Mouse (Mus musculus) lung, postnatal 14 days (tissue): Measurements from ENCODE around the gene Supt6.

Source experiments
- DNase-seq: peaks from one replicate; pipeline ENCODE4 v3.0.0; 2021

The Supt6 gene

DNA sequence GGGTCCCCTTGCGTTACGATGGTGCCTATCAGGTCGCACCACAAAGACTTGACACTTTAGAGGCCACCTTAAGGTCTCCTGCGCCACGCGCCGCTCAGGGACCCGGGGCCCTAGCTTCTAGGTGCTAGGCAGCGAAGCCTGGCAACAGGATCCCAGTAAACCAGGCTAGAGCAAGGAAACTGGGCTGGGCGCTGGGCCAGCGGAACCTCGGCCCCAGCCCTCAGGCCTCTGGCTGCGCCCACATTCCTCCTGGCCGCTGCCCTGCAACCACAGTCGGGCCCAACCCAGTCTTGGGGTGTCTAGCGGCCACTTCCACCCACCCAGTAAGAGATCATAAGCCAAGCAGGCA lies 80.1 kb downstream of the Supt6 start:
- peak; percentile 68 for DNase-seq

DNA sequence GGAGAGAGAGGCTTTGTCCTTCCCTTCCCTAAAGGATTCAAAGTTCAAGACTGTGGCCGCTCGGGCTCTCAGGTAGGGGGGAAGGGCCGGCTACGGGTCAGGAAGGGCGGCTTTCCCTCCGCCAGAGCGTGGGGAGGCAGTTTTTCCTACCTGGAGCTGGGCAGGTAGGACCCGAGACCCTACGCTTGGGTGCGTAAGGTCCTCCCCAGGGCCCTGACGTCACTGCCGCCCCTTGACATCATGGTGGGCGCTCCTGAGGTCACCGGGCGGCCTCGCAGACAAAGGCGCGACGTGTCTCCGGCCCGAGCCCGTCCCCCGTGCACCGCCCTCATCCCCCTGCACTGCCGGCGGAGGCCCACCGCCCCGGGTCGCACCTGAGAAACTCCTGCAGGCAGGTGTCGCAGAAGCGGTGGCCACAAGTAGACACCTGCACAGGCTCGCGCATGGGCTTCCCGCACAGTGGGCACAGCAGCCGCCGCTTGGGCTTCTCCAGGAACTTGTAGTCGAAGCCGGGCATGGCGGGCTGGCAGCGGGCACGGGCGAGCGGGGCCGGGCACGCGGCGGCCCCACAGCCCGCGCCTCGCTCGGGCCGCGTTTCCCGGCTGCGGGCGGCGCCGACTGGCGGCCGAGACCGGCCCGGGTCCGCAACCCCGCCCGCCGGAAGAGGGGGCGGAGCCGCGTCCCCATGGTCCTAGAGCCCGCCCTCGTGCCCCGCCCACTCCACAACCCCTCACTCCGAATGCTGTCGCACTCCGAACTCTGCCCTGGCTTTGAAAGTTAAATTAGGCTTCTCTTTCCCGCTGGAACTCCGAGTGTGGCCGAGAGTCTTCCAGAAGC lies 80.6 kb downstream of the Supt6 start, which contains the start of gene Traf4:
Gene Traf4 (minus strand): TSS at position 666 of the 837 bp plus-strand sequence.
- DNase-seq: peak; percentile 88

DNA sequence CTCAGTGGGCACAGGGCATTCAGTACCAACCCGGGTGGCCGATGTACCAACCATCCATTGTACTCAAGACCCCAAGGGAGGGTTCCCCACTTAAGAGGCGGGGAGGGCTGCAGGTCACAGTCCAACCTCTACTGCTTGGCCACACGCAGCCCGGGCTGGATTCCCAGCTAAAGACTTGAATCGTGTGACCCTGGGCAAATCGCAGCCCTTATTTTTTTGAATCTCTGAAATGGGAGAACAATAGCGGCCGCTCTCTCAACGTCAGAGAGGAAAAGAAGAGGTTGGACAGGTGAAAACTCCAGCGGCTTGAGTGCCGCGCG lies 81.2 kb downstream of the Supt6 start:
- DNase-seq: no peak

DNA sequence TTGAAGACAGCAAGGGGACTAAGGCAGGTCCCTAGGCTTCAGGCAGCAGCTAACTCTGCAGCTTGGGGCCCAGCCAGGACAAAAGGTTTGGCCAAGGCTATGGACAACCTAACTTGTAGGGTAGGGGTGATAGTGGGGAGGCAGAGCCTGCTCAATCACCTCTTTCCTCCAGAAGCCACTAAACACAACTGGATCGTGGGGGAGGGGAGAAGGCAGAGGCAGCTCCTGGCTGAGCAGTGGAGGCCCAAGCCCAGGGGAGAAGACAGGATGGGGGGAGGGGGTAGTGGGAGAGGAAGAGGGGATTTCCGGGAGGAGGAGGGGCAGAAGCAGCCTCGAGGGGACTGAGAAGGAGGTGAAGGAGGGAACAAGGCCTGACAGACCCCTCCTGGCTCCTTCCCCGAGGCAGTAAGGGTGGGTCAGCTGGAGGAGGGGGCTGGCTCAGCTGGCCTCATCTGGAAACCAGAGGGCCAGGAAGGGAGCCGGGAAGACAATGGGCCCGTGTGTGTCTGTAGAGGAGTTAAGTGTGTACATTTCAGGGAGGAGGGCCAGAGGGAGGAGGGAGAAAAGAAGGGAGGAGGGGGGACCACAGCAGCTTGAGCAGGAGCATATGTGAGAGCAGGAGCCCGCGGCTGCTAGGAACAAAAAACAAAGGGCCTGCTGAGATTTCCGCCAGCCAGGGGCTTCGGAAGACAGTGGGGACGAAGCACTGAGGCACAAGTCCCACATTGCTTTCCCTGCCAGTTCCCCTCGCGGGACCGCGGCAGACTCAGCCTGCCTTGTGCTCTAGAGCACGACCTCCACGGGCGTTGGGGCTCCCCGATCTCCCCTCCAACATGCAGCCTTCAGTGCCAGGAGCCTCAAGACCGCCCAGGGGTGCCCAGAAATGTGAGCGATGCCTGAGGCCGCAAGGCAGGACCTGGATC lies 81.8 kb downstream of the Supt6 start:
- peak; percentile 36 for DNase-seq

DNA sequence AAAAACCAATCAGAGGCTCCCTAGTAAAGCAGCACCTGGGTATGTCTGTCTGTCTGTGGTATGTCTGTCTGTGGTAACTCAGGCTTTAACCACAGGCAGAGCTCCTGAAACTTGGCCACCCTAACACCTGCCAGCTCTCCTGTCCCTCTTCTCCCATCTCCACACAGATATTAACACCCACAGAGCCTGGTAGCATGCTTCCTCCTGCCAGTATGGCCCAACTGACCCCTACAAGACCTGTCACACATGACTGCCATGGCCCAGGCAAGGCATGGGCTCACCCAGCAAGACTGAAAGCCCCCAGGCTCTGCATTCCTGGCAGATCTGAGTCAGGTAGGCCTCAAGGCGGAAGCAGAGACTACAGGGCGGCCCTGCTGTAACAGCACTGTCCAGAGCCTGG lies 82.7 kb downstream of the Supt6 start:
- DNase-seq: no peak

DNA sequence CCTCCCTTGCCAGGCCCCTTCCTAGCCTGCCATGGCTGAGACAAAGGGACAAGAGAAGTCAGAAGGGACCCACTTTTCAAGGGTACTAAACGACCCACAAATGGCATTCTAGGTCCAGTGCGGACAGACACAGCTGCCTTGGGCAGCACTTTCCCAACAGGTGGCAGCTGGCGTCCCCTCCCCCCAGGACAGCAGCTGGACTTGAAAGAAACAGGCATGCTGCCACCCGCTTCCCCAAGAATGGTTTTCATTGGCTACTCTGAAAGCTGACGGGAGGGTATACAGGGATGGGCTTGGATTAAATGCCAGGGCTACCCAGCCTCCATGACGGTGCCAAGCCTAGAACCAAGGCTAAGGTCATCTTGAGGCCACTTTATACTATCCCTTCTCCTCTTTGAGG lies 83.3 kb downstream of the Supt6 start:
- DNase-seq: no peak

DNA sequence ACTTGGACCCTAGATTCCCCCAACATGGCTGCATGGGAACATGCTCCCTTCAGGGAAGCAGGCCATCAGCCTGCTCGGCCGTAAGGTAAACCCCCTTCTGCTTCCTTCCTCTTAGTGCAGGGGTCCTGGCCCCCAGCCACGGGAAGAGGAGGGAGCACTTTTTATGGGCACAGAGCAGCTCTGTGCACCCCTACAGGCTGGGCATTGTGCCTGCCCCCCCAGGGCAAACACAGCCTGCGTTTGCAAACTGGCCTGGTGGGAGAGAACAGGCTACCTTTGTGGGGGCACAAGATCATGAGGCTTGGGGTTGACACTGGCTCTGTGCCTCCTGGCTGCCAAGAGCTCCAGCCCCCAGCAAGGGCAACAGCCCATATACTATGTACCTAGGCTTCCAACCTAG lies 83.8 kb downstream of the Supt6 start:
- no peak for DNase-seq

DNA sequence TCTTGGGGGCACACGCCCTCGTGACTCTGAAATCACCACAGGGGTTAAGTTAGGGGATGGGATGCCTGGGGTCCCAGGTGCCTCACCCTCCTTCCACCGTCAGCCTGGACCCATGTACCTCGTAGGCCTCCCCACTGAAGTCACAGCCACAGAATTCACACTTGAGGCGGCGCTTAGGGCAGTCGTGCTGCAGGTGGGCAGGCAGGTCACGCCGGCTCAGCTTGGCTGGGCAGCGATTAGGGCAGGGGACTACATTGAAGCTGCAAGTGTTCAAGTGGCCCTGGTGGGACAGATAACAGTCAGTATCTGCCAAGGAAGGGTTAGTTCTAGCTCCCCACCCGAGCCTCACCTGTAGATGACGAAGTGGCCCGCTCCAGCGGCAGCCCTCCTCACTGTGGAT lies 84.6 kb downstream of the Supt6 start:
- DNase-seq: no peak

DNA sequence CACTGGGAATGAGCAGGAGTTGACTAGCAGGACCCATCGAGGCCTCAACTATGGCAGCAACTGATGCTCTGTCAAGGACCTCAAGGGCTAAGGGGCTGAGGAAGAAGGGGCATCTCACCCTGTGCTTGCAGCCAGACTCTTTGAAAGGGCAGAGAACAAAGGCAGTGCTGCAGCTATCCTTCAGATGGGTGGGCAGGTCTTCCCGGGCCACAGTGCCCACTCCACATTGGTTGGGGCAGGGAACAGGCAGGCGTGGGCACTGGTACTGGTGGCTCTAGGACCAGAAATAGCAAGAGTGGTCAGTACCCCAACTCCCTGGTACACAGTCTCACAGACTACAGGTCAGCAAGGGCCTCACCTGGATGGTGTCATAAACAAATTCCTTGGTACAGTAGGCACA lies 85.1 kb downstream of the Supt6 start:
- no peak for DNase-seq

DNA sequence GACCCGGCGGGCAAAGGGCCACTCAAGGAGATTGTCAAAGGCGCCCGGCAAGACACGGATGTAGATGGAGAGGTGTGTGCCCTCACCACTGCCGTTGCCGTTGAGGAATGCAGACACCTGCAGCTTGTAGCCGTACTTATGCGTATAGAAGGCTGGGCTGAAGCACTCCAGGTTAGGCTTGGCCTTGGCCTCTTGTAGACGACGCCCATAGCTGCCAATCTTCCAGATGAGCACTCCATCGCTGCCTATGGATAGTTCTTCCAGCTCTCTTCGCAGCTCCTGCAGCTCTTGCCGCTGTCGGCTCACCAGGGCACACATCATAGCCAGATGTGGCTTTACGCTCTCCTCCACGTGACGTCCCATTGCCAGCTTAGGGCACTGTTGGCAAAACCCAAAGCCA lies 85.6 kb downstream of the Supt6 start:
- no peak for DNase-seq

DNA sequence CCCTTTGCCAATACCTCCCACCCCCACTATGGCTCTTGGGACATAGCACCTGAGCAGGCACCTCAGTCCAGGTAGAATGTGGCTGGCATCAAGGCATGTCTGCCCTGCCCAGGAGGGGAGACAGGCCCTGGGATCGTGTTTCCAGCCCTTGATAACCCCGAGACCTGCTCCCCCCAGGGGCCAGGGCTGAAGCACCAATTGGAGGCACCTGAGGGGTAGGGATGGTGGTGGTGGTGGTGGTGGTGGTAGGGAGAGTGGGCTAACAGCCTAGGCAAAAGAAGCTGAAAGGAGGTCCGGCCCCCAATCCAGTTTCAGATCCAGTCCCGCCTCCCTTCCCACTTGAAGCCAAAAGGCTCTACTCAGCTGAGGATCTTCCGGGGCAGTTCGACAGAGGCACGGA lies 86.2 kb downstream of the Supt6 start:
- no peak for DNase-seq

DNA sequence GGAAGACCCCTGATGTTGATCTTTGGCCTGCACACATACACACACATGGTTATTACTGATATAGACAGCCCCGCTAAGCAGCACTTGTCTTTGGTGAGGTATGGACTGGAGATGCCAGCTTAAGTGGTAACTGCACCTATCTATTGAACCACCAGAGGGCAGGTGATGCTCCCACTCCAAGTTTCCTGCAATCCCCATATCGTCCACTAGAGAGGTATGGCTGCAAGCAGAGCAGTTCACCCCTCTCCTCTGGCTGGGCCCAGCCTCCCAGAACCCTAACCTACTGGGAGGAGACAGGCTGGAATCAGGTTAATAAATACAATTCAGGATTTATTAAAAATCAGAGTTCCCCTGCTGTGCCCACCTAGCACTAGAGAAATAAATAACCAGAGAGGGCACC lies 86.7 kb downstream of the Supt6 start:
- DNase-seq: peak; percentile 86
